Mouse (Mus musculus) embryonic facial prominence, embryonic 14.5 days (tissue): ENCODE measurements at regions not wholly inside any gene's neighbourhood (a gene's known extent, or its start where the extent isn't known, plus 50 kb on each side); places are given as distances from the start of the nearest gene placed in this dataset.
"Not testable (repeated sequence)": the region's sequence is repeated elsewhere in the genome, so short reads cannot be mapped to it uniquely, and the experiment has no call there.

Source experiments
- ATAC-seq: fragments of 200-750 bp; cut with Nextera tagmentation; 2 replicates; pipeline ENCODE4 v1.8.0; 2017; ENCODE audit warnings: low read depth, moderate number of reproducible peaks, moderate TSS enrichment
- DNase-seq: peaks from one replicate; pipeline ENCODE4 v3.0.0-alpha.2; 2015; ENCODE audit warnings: low spot score
- H3K27ac ChIP-seq: fragments of 300-500 bp; sonication (generic); replicated peaks from 2 replicates; pipeline ENCODE4 v1.5.1; 2014; ENCODE audit warnings: low read depth, mild to moderate bottlenecking, low read length, moderate library complexity
- H3K27me3 ChIP-seq: fragments of 300-500 bp; sonication (generic); replicated peaks from 2 replicates; pipeline ENCODE4 v1.6.1; 2014; ENCODE audit warnings: low read length; ENCODE audit not compliant: control insufficient read depth, insufficient read depth
- H3K36me3 ChIP-seq: fragments of 300-500 bp; sonication (generic); 2 replicates; pipeline ENCODE4 v1.6.1; 2014; ENCODE audit warnings: low read length, mixed read lengths; ENCODE audit not compliant: control insufficient read depth, insufficient read depth
- H3K4me1 ChIP-seq: fragments of 300-500 bp; sonication (generic); 2 replicates; pipeline ENCODE4 v1.6.1; 2014; ENCODE audit warnings: antibody characterized with exemption, low read length; ENCODE audit not compliant: control insufficient read depth, insufficient read depth
- H3K4me2 ChIP-seq: fragments of 300-500 bp; sonication (generic); 2 replicates; pipeline ENCODE4 v1.6.1; 2014; ENCODE audit warnings: low read depth, mild to moderate bottlenecking, low read length, moderate library complexity, mixed read lengths
- H3K4me3 ChIP-seq: fragments of 300-500 bp; sonication (generic); 2 replicates; pipeline ENCODE4 v1.5.1; 2014; ENCODE audit warnings: low read depth, mild to moderate bottlenecking, low read length
- H3K9ac ChIP-seq: fragments of 300-500 bp; sonication (generic); 2 replicates; pipeline ENCODE4 v1.6.1; 2014; ENCODE audit warnings: low read depth, mild to moderate bottlenecking, low read length, moderate library complexity, mixed read lengths
- H3K9me3 ChIP-seq: fragments of 300-500 bp; sonication (generic); 2 replicates; pipeline ENCODE4 v1.6.1; 2016; ENCODE audit warnings: low read length; ENCODE audit not compliant: control insufficient read depth
- WGBS: fragments of 180-500 bp; shearing (Covaris S2); extraction: QIAGEN DNeasy Blood & Tissue Kit; methylation state at CpG from one replicate; pipeline ENCODE4 v1.1.7; 2014; 5-methylcytosine and 5-hydroxymethylcytosine counted together

- 49% methylated on average over 5 of the region's 5 CpGs for WGBS
- H3K9ac ChIP-seq, H3K4me3 ChIP-seq, DNase-seq, H3K36me3 ChIP-seq, H3K27me3 ChIP-seq, H3K9me3 ChIP-seq, H3K4me2 ChIP-seq, H3K4me1 ChIP-seq, H3K27ac ChIP-seq: not testable (repeated sequence)
- ATAC-seq, result 0 out of 2 replicates have a peak, but pooled peaks have one; percentile 18
These were observed 189.2 kb upstream of the Rapgef5 start for GRCm38 (mm10) chr12:117327086-117327485.

- Histone ChIP-seq H3K4me2 (no peak overlapping the region), H3K27ac (no peak overlapping the region), H3K36me3 (no peaks in the 10 kb centered on the region), H3K9ac (no peak overlapping the region), H3K9me3 (peaks cover 6% of the 10 kb centered on the region; the same call in 1 of the 2 replicates), H3K27me3 (no peaks in the 10 kb centered on the region), H3K4me3 (no peak overlapping the region), H3K4me1 (no peaks in the 10 kb centered on the region)
- no peak for DNase-seq
- ATAC-seq, result no peak
These were observed 185.9 kb upstream of the Rapgef5 start for GRCm38 (mm10) chr12:117330418-117330817.

GRCm38 (mm10) chr12:117336856-117337255 lies 179.4 kb upstream of the Rapgef5 start:
- Histone ChIP-seq H3K4me1 (no peaks in the 10 kb centered on the region), H3K27me3 (no peaks in the 10 kb centered on the region), H3K4me2 (no peak overlapping the region), H3K9ac (no peak overlapping the region), H3K36me3 (no peaks in the 10 kb centered on the region), H3K9me3 (no peaks in the 10 kb centered on the region), H3K27ac (no peak overlapping the region), H3K4me3 (no peak overlapping the region)
- no peak for ATAC-seq
- no peak for DNase-seq
- 65% methylated on average over 4 of the region's 4 CpGs for WGBS

GRCm38 (mm10) chr12:117342321-117342720 lies 174.0 kb upstream of the Rapgef5 start:
- H3K36me3 ChIP-seq, result no peaks in the 10 kb centered on the region
- H3K4me2 ChIP-seq, result no peak overlapping the region
- H3K27ac ChIP-seq, result no peak overlapping the region

GRCm38 (mm10) chr12:117343121-117343520 lies 173.2 kb upstream of the Rapgef5 start:
- Histone ChIP-seq H3K27me3 (no peaks in the 10 kb centered on the region), H3K27ac (no peak overlapping the region), H3K9ac (no peak overlapping the region), H3K9me3 (no peaks in the 10 kb centered on the region), H3K36me3 (no peaks in the 10 kb centered on the region), H3K4me3 (no peak overlapping the region), H3K4me2 (no peak overlapping the region), H3K4me1 (peaks cover 5% of the 10 kb centered on the region)
- WGBS, result 85% methylated on average over 3 of the region's 3 CpGs
- ATAC-seq (no peak), DNase-seq (no peak)

More at GRCm38 (mm10) chr12:117342321-117342720, 174.0 kb upstream of the Rapgef5 start:
- Histone ChIP-seq H3K4me3 (no peak overlapping the region), H3K9me3 (no peaks in the 10 kb centered on the region), H3K27me3 (no peaks in the 10 kb centered on the region), H3K4me1 (peaks cover 5% of the 10 kb centered on the region), H3K9ac (no peak overlapping the region)
- DNase-seq, result no peak
- 34% methylated on average over 6 of the region's 6 CpGs for WGBS
- ATAC-seq, result no peak

DNA sequence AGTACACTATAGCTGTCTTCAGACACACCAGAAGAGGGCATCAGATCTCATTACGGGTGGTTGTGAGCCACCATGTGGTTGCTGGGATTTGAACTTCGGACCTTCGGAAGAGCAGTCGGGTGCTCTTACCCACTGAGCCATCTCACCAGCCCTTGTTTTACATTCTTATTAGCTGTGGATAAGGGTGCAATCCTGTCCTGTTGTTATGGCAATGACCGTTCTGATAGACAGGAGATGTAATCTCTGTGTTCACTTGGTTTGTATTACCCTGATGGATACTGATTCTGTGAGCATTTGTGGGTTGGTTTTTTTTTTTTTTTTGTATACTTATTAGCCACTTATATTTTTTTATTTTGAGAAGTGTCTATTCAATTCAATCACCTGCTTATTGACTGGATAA lies 172.7 kb upstream of the Rapgef5 start:
- not testable (repeated sequence) for ATAC-seq, H3K27ac ChIP-seq, H3K4me2 ChIP-seq, DNase-seq, H3K4me3 ChIP-seq, H3K9ac ChIP-seq, H3K36me3 ChIP-seq, H3K4me1 ChIP-seq, H3K27me3 ChIP-seq, H3K9me3 ChIP-seq
- WGBS, result 86% methylated on average over 4 of the region's 5 CpGs

DNA sequence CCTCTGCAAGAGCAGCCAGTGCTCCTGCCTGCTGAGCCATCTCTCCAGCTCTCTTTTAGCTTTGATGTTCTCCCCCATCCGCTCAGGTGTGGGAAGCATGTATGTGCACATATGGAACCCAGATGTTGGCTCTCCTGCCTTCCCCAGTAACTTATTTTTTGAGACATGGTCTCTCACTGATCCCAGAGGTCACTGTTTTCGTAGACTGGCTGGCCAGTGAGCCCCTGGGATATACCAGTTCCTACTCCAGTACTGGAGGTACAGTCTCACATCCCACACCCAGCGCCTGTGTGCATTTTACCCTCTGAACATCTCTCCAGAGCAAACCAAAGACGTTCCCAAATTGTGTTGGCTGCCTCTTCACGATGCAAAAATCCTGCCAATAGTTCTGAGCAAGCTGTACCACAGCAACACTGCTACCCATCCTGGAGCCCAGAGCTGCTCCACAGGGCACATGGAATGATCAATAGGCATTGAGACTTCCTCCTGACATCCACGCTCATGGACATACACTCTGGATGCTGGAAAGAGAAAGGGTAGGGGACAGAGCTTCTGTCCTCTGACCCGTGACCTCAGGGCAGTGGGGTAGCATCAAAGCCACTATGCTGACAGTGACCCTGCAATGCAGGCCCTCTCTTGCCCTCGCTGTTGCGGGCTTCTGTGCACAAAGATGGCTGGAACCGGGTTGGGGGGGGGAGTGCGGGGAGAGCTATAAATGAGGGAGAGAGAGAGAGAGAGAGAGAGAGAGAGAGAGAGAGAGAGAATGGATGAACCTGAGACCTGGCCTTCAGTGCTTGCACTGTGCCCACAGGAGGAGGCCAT lies 171.8 kb upstream of the Rapgef5 start:
- Histone ChIP-seq H3K4me3 (no peak overlapping the region), H3K27ac (peak overlapping the region; percentile 61; the same call in 1 of the 2 replicates), H3K36me3 (no peaks in the 10 kb centered on the region), H3K9ac (no peak overlapping the region), H3K27me3 (no peaks in the 10 kb centered on the region), H3K4me2 (no peak overlapping the region), H3K9me3 (no peaks in the 10 kb centered on the region), H3K4me1 (peaks cover 5% of the 10 kb centered on the region)
- WGBS, result 34% methylated on average over 11 of the region's 11 CpGs
- ATAC-seq, result no peak
- DNase-seq, result no peak

- 0 out of 2 replicates have a peak overlapping the region, but pooled peaks have one; percentile 61 for H3K27ac ChIP-seq
- peak overlapping the region; percentile 42 for H3K4me2 ChIP-seq
- no peak overlapping the region for H3K4me3 ChIP-seq
- H3K9ac ChIP-seq, result no peak overlapping the region
- no peaks in the 10 kb centered on the region for H3K36me3 ChIP-seq
- ATAC-seq, result peak; percentile 93
- peak; percentile 83 for DNase-seq
- peaks cover 5% of the 10 kb centered on the region for H3K4me1 ChIP-seq
- 22% methylated on average over 20 of the region's 20 CpGs for WGBS
- no peaks in the 10 kb centered on the region for H3K9me3 ChIP-seq
- no peaks in the 10 kb centered on the region for H3K27me3 ChIP-seq
These were observed 170.9 kb upstream of the Rapgef5 start for GRCm38 (mm10) chr12:117345088-117345977.
